Mouse (Mus musculus) E14TG2a.4 (cell line): ENCODE results near the gene Hist1h3i.
A peak's percentile ranks its signal among the peaks of the same experiment; 100 is the strongest.

Experiments
- H3K27me3 ChIP-seq: 2 replicates; pipeline ENCODE4 v1.6.1; 2014; ENCODE audit warnings: low read length, control low read depth; ENCODE audit not compliant: insufficient read depth
- H3K36me3 ChIP-seq: 2 replicates; pipeline ENCODE4 v1.6.1; 2014; ENCODE audit warnings: low read length, control low read depth; ENCODE audit not compliant: insufficient read depth
- H3K4me1 ChIP-seq: replicated peaks from 2 replicates; pipeline ENCODE4 v1.6.1; 2014; ENCODE audit warnings: low read depth, low read length, control low read depth
- H3K4me3 ChIP-seq: replicated peaks from 2 replicates; pipeline ENCODE4 v1.5.1; 2014; ENCODE audit warnings: mild to moderate bottlenecking, low read length
- H3K9me3 ChIP-seq: 2 replicates; pipeline ENCODE4 v1.6.1; 2014; ENCODE audit warnings: low read length, control low read depth
- CTCF ChIP-seq: conservative IDR thresholded peaks from 2 replicates; pipeline ENCODE4 v1.5.1; 2014; ENCODE audit warnings: low read length
- NANOG ChIP-seq: IDR thresholded peaks from 2 replicates; pipeline ENCODE4 v1.6.1; 2014; ENCODE audit warnings: borderline replicate concordance, low read length, mixed read lengths
- POU5F1 ChIP-seq: IDR thresholded peaks from 2 replicates; pipeline ENCODE4 v1.6.1; 2014; ENCODE audit warnings: low read length, borderline replicate concordance

The Hist1h3i gene

DNA sequence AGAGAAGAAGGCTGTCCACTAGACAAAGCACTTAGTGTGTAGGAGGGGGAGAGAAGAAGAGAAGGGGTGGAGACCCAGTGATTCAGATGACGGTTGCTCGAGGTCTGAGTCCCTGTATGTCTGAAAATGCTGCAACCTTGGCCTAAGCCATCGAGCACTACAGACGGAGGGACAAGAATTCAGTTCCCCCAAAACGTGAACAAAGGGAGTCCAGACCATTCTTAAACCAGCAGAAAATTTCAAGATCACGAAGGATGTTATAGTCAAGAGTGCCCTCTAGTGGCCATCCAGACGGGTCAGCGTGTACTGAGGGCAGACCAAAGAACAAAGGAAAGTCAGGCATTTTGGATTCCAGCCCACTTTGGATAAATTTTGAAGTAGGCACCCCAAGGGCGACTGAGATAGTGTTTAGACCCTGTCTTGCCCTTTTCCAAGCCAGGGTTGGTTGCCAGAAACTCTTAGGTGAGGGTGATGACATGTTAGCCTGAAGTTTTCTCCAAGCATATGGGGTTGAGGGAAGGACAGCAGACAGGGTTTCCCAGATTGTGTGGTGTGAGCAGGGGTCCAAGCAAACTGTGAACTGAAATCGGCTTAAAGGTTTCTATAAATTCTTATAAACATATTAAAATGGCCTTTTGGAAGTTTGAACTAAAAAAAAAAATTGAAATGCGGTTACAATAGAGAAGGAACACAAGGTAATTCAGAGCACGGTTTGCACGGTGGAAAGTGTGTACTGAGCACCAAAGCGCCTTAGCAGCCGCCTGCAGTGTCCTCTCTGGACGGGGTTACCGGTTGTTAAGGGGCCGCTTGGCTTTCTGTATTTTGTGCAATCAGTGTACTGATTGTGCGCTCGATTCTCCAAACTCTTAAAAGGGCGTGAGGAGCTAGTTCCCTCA is 48.9 kb downstream of the Hist1h3i start:
- Histone ChIP-seq H3K4me1 (peaks cover 19% of the 10 kb centered on the region), H3K36me3 (no peaks in the 10 kb centered on the region), H3K27me3 (0 out of 2 replicates have a peak, but pooled peaks cover 5% of the 10 kb centered on the region), H3K9me3 (peaks cover 16% of the 10 kb centered on the region), H3K4me3 (peak overlapping the region; percentile 70)
- no peak for TF ChIP-seq POU5F1
- peak; percentile 86 for TF ChIP-seq CTCF

GRCm38 (mm10) chr13:21733466-21733865 is 49.7 kb downstream of the Hist1h3i start:
- no peak overlapping the region for H3K4me3 ChIP-seq
- H3K9me3 ChIP-seq, result peaks cover 22% of the 10 kb centered on the region
- peaks cover 19% of the 10 kb centered on the region for H3K4me1 ChIP-seq
- no peak for TF ChIP-seq NANOG
- TF ChIP-seq CTCF, result peak; percentile 23; the same call in 1 of the 2 replicates
- no peak for TF ChIP-seq POU5F1
- no peaks in the 10 kb centered on the region for H3K36me3 ChIP-seq
- 0 out of 2 replicates have a peak, but pooled peaks cover 5% of the 10 kb centered on the region for H3K27me3 ChIP-seq
